Mouse (Mus musculus): ENCODE results near the gene 9930111J21Rik2. TPM values are rescaled to one million over a fixed set of nuclear protein-coding genes. Genes with fewer than 3 reads are reported as not detected.
"Not testable (repeated sequence)": the region's sequence is repeated elsewhere in the genome, so short reads cannot be mapped to it uniquely, and the experiment has no call there.

9930111J21Rik2 gene
- 0.76 and 1.1 TPM in 2 replicates for polyA plus RNA-seq (2015; fragmentation: Nextera tagmentation; extraction: Ambion mirVana)

DNA sequence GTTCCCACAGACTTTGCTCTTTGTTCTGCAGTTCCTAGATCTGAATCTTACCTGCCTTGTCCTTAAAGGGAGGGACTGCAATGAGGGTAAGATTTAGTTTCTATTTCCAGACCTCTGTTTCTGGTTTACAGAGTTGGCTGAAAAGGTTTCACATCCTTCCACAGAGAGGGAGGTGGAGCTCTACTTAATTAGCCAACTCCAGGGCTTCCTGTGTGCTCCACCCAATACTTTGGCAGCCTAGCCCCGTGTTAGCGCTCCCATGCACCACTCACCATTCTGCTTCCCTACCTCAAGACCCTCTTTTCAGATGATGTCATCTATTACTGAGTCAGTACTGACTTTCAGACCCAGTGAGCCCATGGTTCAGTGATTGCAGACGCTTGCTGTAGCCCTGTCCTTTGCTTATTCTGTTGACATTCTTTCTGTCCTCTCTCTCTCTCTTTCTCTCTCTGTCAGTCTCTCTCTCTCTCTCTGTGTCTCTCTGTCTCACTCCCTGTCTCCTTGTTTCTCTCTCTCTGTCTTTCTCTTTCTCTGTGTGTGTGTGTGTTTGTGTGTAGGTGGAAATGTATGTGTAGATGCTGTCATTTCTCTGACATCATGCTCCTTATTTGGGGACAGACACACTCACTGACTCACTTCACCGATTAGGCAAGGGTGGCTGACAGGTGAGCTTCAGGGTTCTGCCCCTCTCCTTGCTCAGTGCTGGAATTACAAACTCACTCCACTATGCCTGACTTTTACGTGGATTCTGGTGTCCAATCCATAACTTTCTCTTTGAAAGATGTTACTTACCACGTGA lies at the start of gene 9930111J21Rik2:
TSS of gene 9930111J21Rik2 (minus strand) at position 150 of the 799 bp plus-strand sequence.
- not testable (repeated sequence) for H3K36me3 ChIP-seq; H3K4me2 ChIP-seq (replicated peaks); H3K9ac ChIP-seq; H3K4me1 ChIP-seq (replicated peaks); H3K4me3 ChIP-seq (replicated peaks); H3K27me3 ChIP-seq (replicated peaks); ATAC-seq; H3K9me3 ChIP-seq; H3K27ac ChIP-seq
- 69% methylated on average over 1 of the region's 6 CpGs for WGBS

DNA sequence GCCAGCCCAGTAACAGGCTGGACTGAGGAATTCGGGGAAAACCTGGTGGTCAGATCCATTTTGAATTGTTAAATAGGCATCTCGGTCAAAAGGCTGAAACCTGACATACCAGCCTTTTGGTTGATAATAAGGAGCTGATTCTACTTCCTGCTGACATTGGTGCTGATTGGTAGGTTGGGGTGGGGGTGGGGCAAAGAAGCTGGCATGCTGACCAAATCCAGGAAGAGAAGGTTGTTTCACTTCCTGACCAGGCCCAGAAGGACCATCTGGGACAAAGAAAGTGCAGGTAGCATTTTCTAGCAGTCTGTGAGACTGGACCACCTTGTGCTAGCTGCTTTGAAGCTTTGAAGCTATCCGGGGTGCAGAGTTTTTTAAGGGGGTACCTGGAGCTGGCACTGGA lies 49.4 kb upstream of the 9930111J21Rik2 start:
- Histone ChIP-seq H3K4me3 (replicated peaks) (no peak overlapping the region), H3K9ac (no peak overlapping the region), H3K4me2 (replicated peaks) (no peak overlapping the region), H3K27me3 (replicated peaks) (no peaks in the 10 kb centered on the region), H3K36me3 (no peaks in the 10 kb centered on the region), H3K4me1 (replicated peaks) (0 out of 2 replicates have a peak, but pooled peaks cover 3% of the 10 kb centered on the region), H3K27ac (no peak overlapping the region), H3K9me3 (no peaks in the 10 kb centered on the region)
- WGBS, result 89% methylated on average over 3 of the region's 3 CpGs
- ATAC-seq, result no peak

DNA sequence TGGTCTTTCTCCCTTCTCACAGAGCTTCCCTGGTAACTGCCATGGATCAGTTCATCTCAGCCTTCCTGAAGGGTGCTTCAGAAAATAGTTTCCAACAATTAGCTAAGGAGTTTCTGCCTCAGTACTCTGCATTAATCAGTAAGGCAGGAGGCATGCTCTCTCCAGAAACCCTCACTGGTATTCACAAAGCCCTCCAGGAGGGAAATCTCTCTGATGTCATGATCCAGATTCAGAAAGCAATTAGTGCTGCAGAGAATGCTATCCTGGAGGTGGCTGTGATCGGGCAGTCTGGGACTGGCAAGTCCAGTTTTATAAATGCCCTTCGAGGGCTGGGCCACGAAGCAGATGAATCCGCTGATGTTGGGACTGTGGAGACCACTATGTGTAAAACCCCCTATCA lies 44.3 kb upstream of the 9930111J21Rik2 start:
- Histone ChIP-seq H3K9ac (no peak overlapping the region), H3K4me1 (replicated peaks) (no peaks in the 10 kb centered on the region; the same call in 1 of the 2 replicates), H3K27ac (no peak overlapping the region), H3K4me3 (replicated peaks) (no peak overlapping the region), H3K36me3 (no peaks in the 10 kb centered on the region), H3K4me2 (replicated peaks) (no peak overlapping the region), H3K9me3 (no peaks in the 10 kb centered on the region), H3K27me3 (replicated peaks) (no peaks in the 10 kb centered on the region)
- 83% methylated on average over 4 of the region's 4 CpGs for WGBS
- no peak for ATAC-seq

GRCm38 (mm10) chr11:49093861-49094660 lies 43.0 kb upstream of the 9930111J21Rik2 start:
- H3K36me3 ChIP-seq, result no peaks in the 10 kb centered on the region
- no peak overlapping the region for H3K4me3 ChIP-seq (replicated peaks)
- ATAC-seq, result no peak
- H3K27me3 ChIP-seq (replicated peaks), result no peaks in the 10 kb centered on the region
- H3K27ac ChIP-seq, result no peak overlapping the region
- no peak overlapping the region for H3K4me2 ChIP-seq (replicated peaks)
- H3K9me3 ChIP-seq, result no peaks in the 10 kb centered on the region
- H3K4me1 ChIP-seq (replicated peaks), result peaks cover 2% of the 10 kb centered on the region; the same call in 1 of the 2 replicates
- WGBS, result 81% methylated on average over 6 of the region's 6 CpGs
- no peak overlapping the region for H3K9ac ChIP-seq

DNA sequence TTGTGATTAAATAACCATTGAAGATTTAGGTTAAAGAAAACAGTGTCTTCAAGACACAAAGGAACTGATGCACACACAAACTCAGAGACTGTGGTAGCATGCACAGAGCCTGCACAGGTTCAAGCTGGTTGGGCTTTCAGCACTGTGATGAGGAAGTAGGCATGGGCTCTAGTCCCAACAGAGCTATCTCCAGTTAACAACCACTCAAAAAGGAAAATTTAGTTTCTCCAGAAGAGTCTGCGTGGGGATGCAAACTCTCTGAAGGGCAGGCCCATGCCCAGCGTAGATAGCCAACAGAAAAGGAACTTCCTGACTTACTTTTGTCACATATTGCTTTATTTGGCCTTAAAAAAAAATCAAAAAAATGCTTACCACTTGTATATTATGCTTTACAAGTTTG lies 41.7 kb upstream of the 9930111J21Rik2 start:
- 95% methylated on average over 2 of the region's 2 CpGs for WGBS
- H3K4me2 ChIP-seq (replicated peaks), result no peak overlapping the region

GRCm38 (mm10) chr11:49092053-49092586 lies 41.1 kb upstream of the 9930111J21Rik2 start:
- 100% methylated on average over 1 of the region's 1 CpGs for WGBS
- Histone ChIP-seq H3K36me3 (no peaks in the 10 kb centered on the region), H3K4me1 (replicated peaks) (peaks cover 9% of the 10 kb centered on the region), H3K4me3 (replicated peaks) (no peak overlapping the region), H3K9me3 (no peaks in the 10 kb centered on the region), H3K4me2 (replicated peaks) (no peak overlapping the region), H3K9ac (no peak overlapping the region), H3K27me3 (replicated peaks) (no peaks in the 10 kb centered on the region), H3K27ac (no peak overlapping the region)
- ATAC-seq, result no peak

More for the DNA sequence above, 41.7 kb upstream of the 9930111J21Rik2 start:
- H3K36me3 ChIP-seq, result no peaks in the 10 kb centered on the region
- H3K4me1 ChIP-seq (replicated peaks), result peaks cover 8% of the 10 kb centered on the region
- H3K4me3 ChIP-seq (replicated peaks), result no peak overlapping the region
- H3K9ac ChIP-seq, result no peak overlapping the region
- no peak for ATAC-seq
- H3K27ac ChIP-seq, result no peak overlapping the region
- no peaks in the 10 kb centered on the region for H3K27me3 ChIP-seq (replicated peaks)
- H3K9me3 ChIP-seq, result no peaks in the 10 kb centered on the region

GRCm38 (mm10) chr11:49091171-49091570 lies 40.1 kb upstream of the 9930111J21Rik2 start:
- Histone ChIP-seq H3K9ac (no peak overlapping the region), H3K27ac (no peak overlapping the region), H3K4me1 (replicated peaks) (peaks cover 9% of the 10 kb centered on the region), H3K4me2 (replicated peaks) (no peak overlapping the region), H3K9me3 (no peaks in the 10 kb centered on the region), H3K27me3 (replicated peaks) (no peaks in the 10 kb centered on the region), H3K36me3 (no peaks in the 10 kb centered on the region), H3K4me3 (replicated peaks) (no peak overlapping the region)
- 70% methylated on average over 4 of the region's 4 CpGs for WGBS
- no peak for ATAC-seq

GRCm38 (mm10) chr11:49090551-49090950 lies 39.5 kb upstream of the 9930111J21Rik2 start:
- H3K27ac ChIP-seq, result no peak overlapping the region
- H3K27me3 ChIP-seq (replicated peaks), result no peaks in the 10 kb centered on the region
- H3K4me1 ChIP-seq (replicated peaks), result peaks cover 9% of the 10 kb centered on the region
- H3K4me3 ChIP-seq (replicated peaks), result no peak overlapping the region
- no peaks in the 10 kb centered on the region for H3K9me3 ChIP-seq
- no peak for ATAC-seq
- H3K36me3 ChIP-seq, result no peaks in the 10 kb centered on the region
- H3K4me2 ChIP-seq (replicated peaks), result no peak overlapping the region
- H3K9ac ChIP-seq, result no peak overlapping the region
- WGBS, result 83% methylated on average over 5 of the region's 5 CpGs

DNA sequence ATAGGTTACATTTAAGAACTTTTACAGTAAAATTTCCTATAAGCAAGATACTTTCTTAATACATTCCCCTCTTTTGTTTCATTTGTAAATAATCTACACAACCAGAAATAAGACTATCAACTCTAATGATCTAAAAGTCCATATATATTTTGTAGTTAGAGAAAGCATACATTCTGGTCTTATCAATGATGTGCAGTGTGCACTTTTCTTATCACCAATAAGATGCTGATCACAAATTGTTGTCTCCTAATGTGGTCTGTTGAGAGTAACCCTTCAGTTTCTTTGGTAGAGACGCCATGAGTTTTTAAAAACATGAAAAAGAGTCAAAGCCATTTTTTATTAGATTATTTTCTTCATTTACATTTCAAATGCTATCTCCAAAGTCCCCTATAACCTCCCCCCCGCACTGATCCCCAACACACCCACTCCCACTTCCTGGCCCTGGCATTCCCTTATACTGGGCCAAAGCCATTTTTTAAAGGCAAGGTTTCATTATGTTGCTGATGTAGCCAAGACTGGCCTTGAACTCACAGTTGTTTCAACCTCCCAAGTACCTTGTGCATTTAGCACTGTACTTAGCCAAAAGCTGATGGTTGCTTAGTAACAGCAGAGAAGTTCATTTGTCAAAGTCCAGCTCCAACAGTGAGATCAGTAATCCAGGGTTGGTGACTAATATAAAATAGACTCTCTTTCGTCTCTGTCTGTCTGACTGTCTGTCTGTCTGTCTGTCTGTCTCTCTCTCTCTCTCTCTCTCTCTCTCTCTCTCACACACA lies 38.9 kb upstream of the 9930111J21Rik2 start:
- no peaks in the 10 kb centered on the region for H3K9me3 ChIP-seq
- H3K4me1 ChIP-seq (replicated peaks), result peaks cover 9% of the 10 kb centered on the region
- H3K4me2 ChIP-seq (replicated peaks), result no peak overlapping the region
- no peaks in the 10 kb centered on the region for H3K27me3 ChIP-seq (replicated peaks)
- H3K9ac ChIP-seq, result no peak overlapping the region
- H3K27ac ChIP-seq, result no peak overlapping the region
- H3K36me3 ChIP-seq, result no peaks in the 10 kb centered on the region
- 76% methylated on average over 3 of the region's 3 CpGs for WGBS
- 0 out of 2 replicates have a peak, but pooled peaks have one; percentile 21 for ATAC-seq
- no peak overlapping the region for H3K4me3 ChIP-seq (replicated peaks)

- Histone ChIP-seq H3K4me2 (replicated peaks) (no peak overlapping the region; the same call in 1 of the 2 replicates), H3K36me3 (no peaks in the 10 kb centered on the region), H3K27me3 (replicated peaks) (no peaks in the 10 kb centered on the region), H3K4me1 (replicated peaks) (peaks cover 9% of the 10 kb centered on the region), H3K27ac (no peak overlapping the region), H3K9ac (no peak overlapping the region), H3K9me3 (no peaks in the 10 kb centered on the region), H3K4me3 (replicated peaks) (no peak overlapping the region)
- peak; percentile 81 for ATAC-seq
- WGBS, result 68% methylated on average over 5 of the region's 5 CpGs
Observed at GRCm38 (mm10) chr11:49088990-49089652, 38.1 kb upstream of the 9930111J21Rik2 start.

DNA sequence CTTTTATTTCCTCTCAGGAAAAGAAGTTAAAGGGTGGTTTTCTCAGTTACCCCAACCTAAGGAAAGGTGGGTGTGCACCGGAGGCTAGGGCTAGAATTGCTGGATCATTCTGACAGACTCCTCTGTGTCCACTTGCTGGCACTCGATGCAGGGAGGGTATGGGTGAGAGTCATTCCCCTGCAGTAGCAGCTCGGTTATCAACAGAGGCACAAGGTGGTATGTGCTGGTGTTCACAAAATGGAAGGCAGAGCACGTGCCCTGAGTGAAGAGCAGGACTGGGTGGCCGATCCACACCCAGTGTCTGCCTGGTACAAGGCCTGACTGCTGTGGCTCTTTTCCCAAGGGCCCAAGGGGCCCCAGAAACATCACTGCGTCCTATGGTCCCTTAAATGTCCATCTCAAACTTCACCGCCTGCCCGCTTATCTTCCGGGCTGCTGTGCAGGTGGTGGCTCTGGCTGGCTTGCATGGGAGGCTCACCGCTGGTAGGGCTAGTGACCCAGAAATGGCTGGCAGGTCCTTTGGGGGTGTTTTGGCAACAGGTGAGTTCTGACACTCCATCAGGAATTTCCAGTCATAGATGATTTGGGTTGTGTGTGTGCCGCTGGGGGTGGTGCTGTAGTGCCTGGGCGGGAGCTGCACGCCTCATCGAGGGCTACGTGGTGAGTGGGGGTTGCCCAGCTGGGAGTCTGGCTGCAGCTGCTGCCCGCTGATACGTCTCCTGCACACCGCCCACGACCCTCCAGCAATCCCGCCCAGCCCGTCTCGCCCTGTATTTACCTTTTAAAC lies 37.0 kb upstream of the 9930111J21Rik2 start:
- H3K9ac ChIP-seq, result peak overlapping the region; percentile 15; the same call in 1 of the 2 replicates

More for the DNA sequence above, 37.0 kb upstream of the 9930111J21Rik2 start:
- no peaks in the 10 kb centered on the region for H3K36me3 ChIP-seq
- H3K4me3 ChIP-seq (replicated peaks), result peak overlapping the region; percentile 6; the same call in 1 of the 2 replicates
- WGBS, result 39% methylated on average over 22 of the region's 22 CpGs
- peak overlapping the region; percentile 47 for H3K4me2 ChIP-seq (replicated peaks)
- ATAC-seq, result peak; percentile 72
- no peaks in the 10 kb centered on the region for H3K27me3 ChIP-seq (replicated peaks)
- 0 out of 2 replicates have a peak overlapping the region, but pooled peaks have one; percentile 6 for H3K27ac ChIP-seq
- no peaks in the 10 kb centered on the region for H3K9me3 ChIP-seq
- peaks cover 9% of the 10 kb centered on the region for H3K4me1 ChIP-seq (replicated peaks)

Data from intestine, embryonic 15.5 days (tissue).